Mouse (Mus musculus) liver, postnatal 0 days (tissue): ENCODE results near the gene Lifr. TPM values are rescaled to one million over a fixed set of nuclear protein-coding genes. Genes with fewer than 3 reads are reported as not detected.
A peak's percentile ranks its signal among the peaks of the same experiment; 100 is the strongest.

ENCODE experiments used
- ATAC-seq: fragments of 200-750 bp; cut with Nextera tagmentation; 2 replicates; pipeline ENCODE4 v1.8.0; 2017; ENCODE audit warnings: mild to moderate bottlenecking, moderate library complexity
- DNase-seq: peaks from one replicate; pipeline ENCODE4 v3.0.0-alpha.2; 2016
- H3K27ac ChIP-seq: fragments of 300-500 bp; sonication (generic); 2 replicates; pipeline ENCODE4 v1.5.1; 2014; ENCODE audit warnings: antibody characterized with exemption, moderate library complexity, mild to moderate bottlenecking, low read depth
- H3K27me3 ChIP-seq: fragments of 300-500 bp; sonication (generic); 2 replicates; pipeline ENCODE4 v1.6.1; 2014; ENCODE audit warnings: low read length, control low read depth, mixed read lengths; ENCODE audit not compliant: insufficient read depth
- H3K36me3 ChIP-seq: fragments of 300-500 bp; sonication (generic); replicated peaks from 2 replicates; pipeline ENCODE4 v1.6.1; 2014; ENCODE audit warnings: mild to moderate bottlenecking, control low read depth, low read length, moderate library complexity, mixed read lengths; ENCODE audit not compliant: insufficient read depth
- H3K4me1 ChIP-seq: fragments of 300-500 bp; sonication (generic); 2 replicates; pipeline ENCODE4 v1.6.1; 2014; ENCODE audit warnings: antibody characterized with exemption, mild to moderate bottlenecking, control low read depth; ENCODE audit not compliant: insufficient read depth
- H3K4me2 ChIP-seq: fragments of 300-500 bp; sonication (generic); 2 replicates; pipeline ENCODE4 v1.6.1; 2014; ENCODE audit warnings: low read depth, mild to moderate bottlenecking, low read length, moderate library complexity, mixed read lengths
- H3K4me3 ChIP-seq: fragments of 300-500 bp; sonication (generic); 2 replicates; pipeline ENCODE4 v1.5.1; 2014; ENCODE audit warnings: low read depth, low read length
- H3K9ac ChIP-seq: fragments of 300-500 bp; sonication (generic); replicated peaks from 2 replicates; pipeline ENCODE4 v1.6.1; 2014; ENCODE audit warnings: mild to moderate bottlenecking, moderate library complexity
- H3K9me3 ChIP-seq: fragments of 300-500 bp; sonication (generic); 2 replicates; pipeline ENCODE4 v1.6.1; 2016; ENCODE audit warnings: mild to moderate bottlenecking, control low read depth, low read length, mixed read lengths
- CTCF ChIP-seq: sonication (generic); IDR thresholded peaks from 2 replicates; pipeline ENCODE4 v1.5.1; 2016; ENCODE audit warnings: antibody characterized with exemption, low read depth
- EP300 ChIP-seq: IDR thresholded peaks from 2 replicates; pipeline ENCODE4 v1.6.1; 2016; ENCODE audit warnings: antibody characterized with exemption, low read depth, mild to moderate bottlenecking
- WGBS: fragments of 180-500 bp; shearing (Covaris S2); extraction: QIAGEN DNeasy Blood & Tissue Kit; methylation state at CpG from one replicate; pipeline ENCODE4 v1.1.7; 2014; ENCODE audit not compliant: insufficient replicate concordance; 5-methylcytosine and 5-hydroxymethylcytosine counted together
- polyA plus RNA-seq: library from polyadenylated mRNA; unstranded; fragments of >200 nt; fragmentation: Nextera tagmentation; extraction: Ambion mirVana; gene quantifications from 2 replicates; pipeline ENCODE4 v1.2.1, GENCODE M21; 2015

Gene Lifr
- polyA plus RNA-seq, 1 experiment from 2014 or later = 49.1 TPM

DNA sequence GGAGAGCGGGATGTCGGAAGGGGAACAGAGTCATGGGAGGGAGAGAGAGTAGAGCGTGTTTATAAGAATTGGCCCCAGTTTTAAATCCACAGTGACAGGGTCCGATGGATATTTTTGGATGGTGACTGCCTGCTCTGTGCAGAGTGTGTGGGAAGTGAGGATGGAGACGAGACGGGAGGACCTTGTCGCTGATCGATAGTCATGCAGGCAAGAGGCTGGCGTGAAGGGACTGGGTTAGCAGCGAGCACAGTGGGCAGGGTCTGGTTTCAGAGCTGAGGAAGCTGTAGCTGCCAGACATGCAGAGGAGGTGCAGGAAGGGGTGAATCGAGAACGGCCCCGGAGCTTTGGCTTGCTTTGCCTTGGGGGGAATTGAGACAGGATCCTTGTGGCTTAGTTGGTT is 50.8 kb downstream of the Lifr start:
- Histone ChIP-seq H3K9me3 (no peaks in the 10 kb centered on the region), H3K4me3 (no peak overlapping the region), H3K27me3 (no peaks in the 10 kb centered on the region), H3K27ac (no peak overlapping the region), H3K36me3 (no peaks in the 10 kb centered on the region), H3K4me2 (no peak overlapping the region), H3K4me1 (peaks cover 32% of the 10 kb centered on the region), H3K9ac (no peak overlapping the region)
- TF ChIP-seq CTCF (no peak), EP300 (no peak)
- no peak for ATAC-seq
- no peak for DNase-seq
- 65% methylated on average over 13 of the region's 13 CpGs for WGBS

DNA sequence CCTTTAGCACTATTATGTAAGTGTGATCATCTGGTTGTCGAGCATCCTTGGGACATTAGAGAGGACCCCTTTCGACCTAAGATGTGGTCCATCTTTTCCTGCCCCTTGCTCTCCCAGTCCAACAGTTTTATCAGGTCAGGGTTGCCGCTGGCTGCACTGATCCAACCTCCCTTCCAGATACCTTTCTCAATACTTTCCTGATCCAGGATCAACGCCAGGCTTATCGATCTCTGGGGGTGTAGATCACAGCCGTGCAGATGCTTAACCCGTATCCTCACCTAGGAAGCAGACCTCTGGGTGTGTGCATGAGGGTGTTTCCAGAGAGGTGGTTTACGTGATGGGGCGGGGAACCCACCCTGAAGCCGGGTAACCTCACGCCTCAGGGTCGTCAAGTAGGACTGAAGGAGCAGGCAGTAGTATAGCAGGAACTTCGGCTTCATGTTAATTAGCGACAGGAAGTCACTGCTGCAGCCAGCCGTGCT is 53.3 kb downstream of the Lifr start:
- peak; percentile 66 for ATAC-seq
- Histone ChIP-seq H3K27ac (peak overlapping the region; percentile 35; the same call in 1 of the 2 replicates), H3K4me2 (no peak overlapping the region), H3K4me3 (no peak overlapping the region), H3K36me3 (no peaks in the 10 kb centered on the region), H3K27me3 (no peaks in the 10 kb centered on the region), H3K4me1 (peaks cover 24% of the 10 kb centered on the region), H3K9ac (no peak overlapping the region), H3K9me3 (no peaks in the 10 kb centered on the region)
- WGBS = 38% methylated on average over 15 of the region's 15 CpGs
- TF ChIP-seq EP300 (no peak), CTCF (no peak)
- DNase-seq = no peak

DNA sequence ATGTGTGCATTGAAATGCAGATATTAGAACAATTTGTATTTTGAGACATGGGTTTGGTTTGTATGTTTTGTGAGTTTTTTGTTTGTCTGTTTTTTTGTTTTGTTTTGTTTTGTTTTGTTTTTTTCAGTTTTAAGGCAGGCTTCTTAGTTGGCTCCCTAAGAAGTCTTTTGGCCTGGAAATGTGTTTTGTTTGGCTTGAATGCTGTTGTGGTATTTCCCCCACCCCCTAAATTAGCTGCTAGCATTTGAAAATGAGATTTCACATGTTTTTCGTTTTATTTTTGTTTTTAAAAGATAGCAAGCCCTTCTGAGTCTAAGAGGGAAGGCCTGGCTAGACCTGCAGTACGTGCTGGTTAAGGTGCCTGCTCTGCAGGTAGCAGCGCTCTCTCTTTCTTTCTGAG is 54.1 kb downstream of the Lifr start:
- 67% methylated on average over 3 of the region's 3 CpGs for WGBS
- Histone ChIP-seq H3K4me1 (peaks cover 21% of the 10 kb centered on the region), H3K9ac (no peak overlapping the region), H3K4me3 (no peak overlapping the region), H3K36me3 (no peaks in the 10 kb centered on the region), H3K27ac (no peak overlapping the region), H3K27me3 (no peaks in the 10 kb centered on the region), H3K9me3 (no peaks in the 10 kb centered on the region), H3K4me2 (no peak overlapping the region)
- ATAC-seq (no peak), DNase-seq (no peak)
- TF ChIP-seq EP300 (no peak), CTCF (no peak)

DNA sequence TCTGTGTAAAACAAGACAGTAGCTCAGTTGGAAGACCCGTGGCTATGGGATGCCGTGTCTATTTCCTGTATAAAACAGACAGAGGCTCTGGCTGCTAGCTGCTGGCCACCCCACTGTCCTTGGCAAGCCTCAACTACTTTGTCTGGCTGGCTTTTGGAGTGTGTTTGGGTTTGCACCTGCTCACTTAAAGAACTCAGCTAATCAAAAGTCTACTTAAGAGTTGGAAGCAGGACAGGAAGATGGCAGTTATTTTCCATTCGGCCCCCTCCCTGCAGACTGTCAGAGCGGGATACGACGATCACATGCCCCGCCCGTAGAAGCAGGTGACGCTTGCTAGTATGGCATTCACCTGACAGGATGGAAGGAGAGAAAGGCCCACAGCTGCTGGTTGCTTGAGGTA is 54.5 kb downstream of the Lifr start:
- Histone ChIP-seq H3K4me1 (peaks cover 21% of the 10 kb centered on the region), H3K4me3 (no peak overlapping the region), H3K9ac (no peak overlapping the region), H3K9me3 (no peaks in the 10 kb centered on the region), H3K36me3 (no peaks in the 10 kb centered on the region), H3K27ac (no peak overlapping the region), H3K27me3 (no peaks in the 10 kb centered on the region), H3K4me2 (no peak overlapping the region)
- TF ChIP-seq EP300 (no peak), CTCF (no peak)
- ATAC-seq (no peak), DNase-seq (no peak)
- WGBS = 72% methylated on average over 9 of the region's 9 CpGs

DNA sequence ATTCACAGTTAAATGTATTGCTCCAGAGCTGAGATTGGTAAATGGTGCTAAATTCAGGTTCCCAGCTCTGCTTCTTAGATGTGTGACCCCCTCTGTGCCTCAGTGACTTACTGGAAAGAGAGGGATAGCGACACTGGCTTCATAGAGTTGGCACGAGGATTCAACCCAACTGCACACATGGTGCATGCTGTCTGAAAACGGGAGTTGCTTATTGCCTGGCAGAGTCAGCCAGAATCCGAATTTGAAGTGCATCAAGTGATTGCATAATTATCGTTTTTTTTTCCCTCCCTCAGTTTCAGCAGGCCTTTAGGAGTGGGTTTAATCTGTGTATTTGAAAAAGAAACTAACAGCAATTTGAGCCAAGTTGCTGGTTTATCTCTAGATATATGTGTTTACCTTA is 55.1 kb downstream of the Lifr start:
- no peak for TF ChIP-seq EP300
- no peak for TF ChIP-seq CTCF
- H3K36me3 ChIP-seq = no peaks in the 10 kb centered on the region
- DNase-seq (no peak), ATAC-seq (no peak)
- no peak overlapping the region for H3K9ac ChIP-seq
- H3K27ac ChIP-seq = no peak overlapping the region
- peaks cover 21% of the 10 kb centered on the region for H3K4me1 ChIP-seq
- no peak overlapping the region for H3K4me3 ChIP-seq
- 55% methylated on average over 5 of the region's 5 CpGs for WGBS
- no peaks in the 10 kb centered on the region for H3K27me3 ChIP-seq
- no peak overlapping the region for H3K4me2 ChIP-seq
- no peaks in the 10 kb centered on the region for H3K9me3 ChIP-seq

DNA sequence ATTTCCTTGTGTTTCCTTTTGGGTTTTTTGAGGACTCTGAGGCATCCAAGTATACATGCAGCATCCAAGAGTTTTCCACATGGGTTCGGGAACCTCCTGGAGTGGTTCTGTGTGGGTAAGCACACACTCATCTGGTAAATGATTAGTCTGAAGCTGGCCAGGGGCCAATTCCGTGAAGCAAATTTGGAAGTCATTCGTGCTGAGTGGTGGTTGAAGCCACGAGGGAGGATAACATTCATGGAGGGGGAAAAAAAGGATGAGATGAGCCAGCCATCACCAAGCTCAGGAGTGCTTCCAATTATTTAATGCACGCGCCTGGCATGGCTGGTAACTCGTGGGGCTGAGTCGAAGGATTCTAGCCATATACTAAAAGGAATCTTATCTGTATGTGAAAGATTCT is 56.1 kb downstream of the Lifr start:
- Histone ChIP-seq H3K36me3 (no peaks in the 10 kb centered on the region), H3K9ac (no peak overlapping the region), H3K27me3 (no peaks in the 10 kb centered on the region), H3K4me2 (no peak overlapping the region), H3K9me3 (no peaks in the 10 kb centered on the region), H3K27ac (no peak overlapping the region), H3K4me3 (no peak overlapping the region), H3K4me1 (peaks cover 16% of the 10 kb centered on the region)
- no peak for TF ChIP-seq CTCF
- no peak for TF ChIP-seq EP300
- DNase-seq (peak; percentile 69), ATAC-seq (peak; percentile 67)
- WGBS = 51% methylated on average over 8 of the region's 8 CpGs

DNA sequence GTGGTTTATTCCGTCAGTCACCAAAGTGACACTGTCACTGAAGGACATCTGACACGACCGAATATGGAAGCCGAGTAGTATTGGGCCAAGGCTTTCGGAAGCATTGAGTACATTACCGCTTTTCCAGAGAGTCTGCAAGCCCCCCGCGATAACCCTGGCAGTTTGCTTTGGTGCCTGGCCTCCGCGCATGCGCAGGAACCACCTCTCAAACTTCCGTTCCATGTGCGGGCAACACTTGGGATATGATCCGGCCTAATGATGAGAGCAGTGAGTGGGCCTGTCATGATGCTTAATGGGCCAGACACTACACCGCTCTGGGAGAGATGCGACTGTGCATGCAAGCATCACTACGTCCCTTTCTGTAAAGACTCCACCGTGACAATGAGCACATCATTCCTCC is 59.4 kb downstream of the Lifr start:
- no peak for DNase-seq
- H3K4me2 ChIP-seq = no peak overlapping the region
- H3K27me3 ChIP-seq = no peaks in the 10 kb centered on the region
- WGBS = 88% methylated on average over 18 of the region's 18 CpGs
- no peak overlapping the region for H3K4me3 ChIP-seq
- ATAC-seq = no peak
- H3K4me1 ChIP-seq = peaks cover 19% of the 10 kb centered on the region
- no peak for TF ChIP-seq CTCF
- TF ChIP-seq EP300 = no peak
- H3K9ac ChIP-seq = no peak overlapping the region
- no peaks in the 10 kb centered on the region for H3K9me3 ChIP-seq
- H3K27ac ChIP-seq = no peak overlapping the region
- no peaks in the 10 kb centered on the region for H3K36me3 ChIP-seq
